In genomic region chr5:136149134-136149576, GRCm38 (mm10) we compare ENCODE assay signal across 7 mouse cellular contexts. TPM values are rescaled to one million over a fixed set of nuclear protein-coding genes. Genes with fewer than 3 reads are reported as not detected.
DNase-seq lines count a peak whose midpoint lies in the region; ATAC-seq lines count a peak whose summit lies in the region.
"Not testable (repeated sequence)": the region's sequence is repeated elsewhere in the genome, so short reads cannot be mapped to it uniquely, and the experiment has no call there.

No protein-coding gene starts in this region.

- not testable (repeated sequence) for H3K4me3 ChIP-seq in heart, embryonic 16.5 days (ENCODE audit: low read length); liver, embryonic 11.5 days (ENCODE audit: low read depth, low read length)

- not testable (repeated sequence) for H3K27ac ChIP-seq in heart, embryonic 16.5 days (ENCODE audit: low read length); liver, embryonic 11.5 days (ENCODE audit: low read depth, low read length)

- H3K4me2 ChIP-seq in heart, embryonic 16.5 days (ENCODE audit: low read depth, low read length) = not testable (repeated sequence)
- 0 out of 2 replicates have a peak overlapping the region, but pooled peaks have one; percentile 17 for H3K4me2 ChIP-seq in liver, embryonic 11.5 days

- not testable (repeated sequence) for H3K27me3 ChIP-seq in heart, embryonic 16.5 days (ENCODE audit: control insufficient read depth, insufficient read depth, low read length); liver, embryonic 11.5 days (replicated peaks; ENCODE audit: control insufficient read depth, insufficient read depth, low read length); splenic B cell, adult 2 months (ENCODE audit: control insufficient read depth, insufficient read depth, low read length, poor library complexity, severe bottlenecking)

- ATAC-seq in heart, embryonic 16.5 days (replicated peaks; ENCODE audit: extremely low read depth, insufficient read depth, low FRiP score) = peak; percentile 41
- peak; percentile 79 for ATAC-seq in liver, embryonic 11.5 days (replicated peaks; ENCODE audit: low FRiP score)

- peak; percentile 67 for DNase-seq in A20 (ENCODE audit: low read depth, low spot score)
- DNase-seq in MEL-GATA-1-ER (ENCODE audit: extremely low read depth, low read depth) = peak; percentile 71
- DNase-seq in liver, embryonic 11.5 days (ENCODE audit: low spot score) = not testable (repeated sequence)
- peak; percentile 25 for DNase-seq in lung, postnatal 36 days
- DNase-seq in naive thymus-derived CD4-positive, alpha-beta T cell, adult 2 months (ENCODE audit: low read depth) = peak; percentile 55
- peak; percentile 39 for DNase-seq in splenic B cell, adult 2 months (ENCODE audit: low read depth, low spot score)

- H3K36me3 ChIP-seq in heart, embryonic 16.5 days (ENCODE audit: control insufficient read depth, insufficient read depth); liver, embryonic 11.5 days (ENCODE audit: control insufficient read depth, insufficient read depth, low read length); splenic B cell, adult 2 months (ENCODE audit: control insufficient read depth, insufficient read depth, low read length, poor library complexity, severe bottlenecking): not testable (repeated sequence)

- not testable (repeated sequence) for H3K9me3 ChIP-seq in heart, embryonic 16.5 days (replicated peaks; ENCODE audit: control insufficient read depth, low read length); liver, embryonic 11.5 days (ENCODE audit: control insufficient read depth, low read length)

- H3K9ac ChIP-seq in heart, embryonic 16.5 days (ENCODE audit: low read length); liver, embryonic 11.5 days (ENCODE audit: low read depth, low read length): not testable (repeated sequence)

- 74% methylated on average over 5 of the region's 5 CpGs for WGBS in heart, embryonic 16.5 days
- WGBS in liver, embryonic 11.5 days = 33% methylated on average over 5 of the region's 5 CpGs

- H3K4me1 ChIP-seq in heart, embryonic 16.5 days (ENCODE audit: control insufficient read depth, insufficient read depth, low read length); liver, embryonic 11.5 days (replicated peaks; ENCODE audit: control insufficient read depth, insufficient read depth, low read length): not testable (repeated sequence)

RNA-seq across cellular contexts. Expression of gene Alkbh4, which starts 13.2 kb away (rescaled TPM):
- polyA plus RNA-seq in heart, embryonic 16.5 days (2015; fragmentation: Nextera tagmentation; extraction: Ambion mirVana) = 12.5 and 13.0 TPM in 2 replicates
- polyA plus RNA-seq in liver, embryonic 11.5 days (2014; fragmentation: Nextera tagmentation; extraction: Ambion mirVana) = 20.3 and 24.9 TPM in 2 replicates

RNA-seq across cellular contexts. Expression of gene Lrwd1, which starts 13.3 kb away (rescaled TPM):
- polyA plus RNA-seq in heart, embryonic 16.5 days (2015; fragmentation: Nextera tagmentation; extraction: Ambion mirVana) = 21.7 and 23.6 TPM in 2 replicates
- polyA plus RNA-seq in liver, embryonic 11.5 days (2014; fragmentation: Nextera tagmentation; extraction: Ambion mirVana) = 69.0 and 70.3 TPM in 2 replicates

RNA-seq across cellular contexts. Expression of gene Orai2, which starts 21.4 kb away (rescaled TPM):
- polyA plus RNA-seq in heart, embryonic 16.5 days (2015; fragmentation: Nextera tagmentation; extraction: Ambion mirVana) = 3.6 and 4.3 TPM in 2 replicates
- 7.4 and 9.0 TPM in 2 replicates for polyA plus RNA-seq in liver, embryonic 11.5 days (2014; fragmentation: Nextera tagmentation; extraction: Ambion mirVana)

RNA-seq across cellular contexts. Expression of gene Polr2j, which starts 32.7 kb away (rescaled TPM):
- 139 and 151 TPM in 2 replicates for polyA plus RNA-seq in heart, embryonic 16.5 days (2015; fragmentation: Nextera tagmentation; extraction: Ambion mirVana)
- polyA plus RNA-seq in liver, embryonic 11.5 days (2014; fragmentation: Nextera tagmentation; extraction: Ambion mirVana) = 253 and 261 TPM in 2 replicates

RNA-seq across cellular contexts. Expression of gene Prkrip1, which starts 49.6 kb away (rescaled TPM):
- polyA plus RNA-seq in heart, embryonic 16.5 days (2015; fragmentation: Nextera tagmentation; extraction: Ambion mirVana) = 34.4 and 37.7 TPM in 2 replicates
- 59.9 and 65.5 TPM in 2 replicates for polyA plus RNA-seq in liver, embryonic 11.5 days (2014; fragmentation: Nextera tagmentation; extraction: Ambion mirVana)
